Mouse (Mus musculus) cerebellum, postnatal 36 days (tissue): ENCODE results near the gene Tstd3.
"Not testable (repeated sequence)": the region's sequence is repeated elsewhere in the genome, so short reads cannot be mapped to it uniquely, and the experiment has no call there.

ENCODE experiments used
- DNase-seq, 2 experiments: peaks; one replicate each; pipeline ENCODE4 v3.0.0; 2021 to 2022; ENCODE audit warnings: mixed read lengths in 2 of 2

Tstd3 gene

DNA sequence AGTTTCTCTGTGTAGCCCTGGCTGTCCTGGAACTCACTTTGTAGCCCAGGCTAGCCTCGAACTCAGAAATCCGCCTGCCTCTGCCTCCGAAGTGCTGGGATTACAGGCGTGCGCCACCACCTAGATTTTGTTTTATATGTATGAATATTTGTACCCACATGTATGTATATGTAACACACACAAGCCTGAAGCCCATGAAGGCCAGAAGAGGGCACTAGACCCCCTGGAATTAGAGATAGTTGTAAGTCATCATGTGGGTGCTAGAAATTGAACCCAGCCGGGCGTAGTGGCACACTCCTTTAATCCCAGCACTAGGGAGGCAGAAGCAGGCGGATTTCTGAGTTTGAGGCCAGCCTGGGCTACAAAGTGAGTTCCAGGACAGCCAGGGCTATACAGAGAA lies 22.9 kb downstream of the Tstd3 start:
- not testable (repeated sequence) for DNase-seq

DNA sequence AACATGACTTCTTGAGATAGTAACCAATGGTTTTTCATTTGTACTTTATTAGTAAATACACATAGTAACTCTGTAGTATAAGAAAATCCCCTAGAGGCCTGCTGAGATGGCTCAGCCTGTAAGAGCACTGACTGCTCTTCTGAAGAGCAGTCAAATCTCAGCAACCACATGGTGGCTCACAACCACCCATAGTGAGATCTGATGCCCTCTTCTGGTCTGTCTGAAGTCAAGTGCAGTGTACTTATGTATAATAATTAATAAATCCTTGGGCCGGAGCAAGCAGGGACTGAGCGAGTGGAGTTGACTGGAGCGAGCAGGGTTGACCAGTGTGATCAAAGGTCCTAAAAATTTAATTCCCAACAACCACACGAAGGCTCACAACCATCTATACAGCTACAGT lies 27.8 kb downstream of the Tstd3 start:
- no peak for DNase-seq

DNA sequence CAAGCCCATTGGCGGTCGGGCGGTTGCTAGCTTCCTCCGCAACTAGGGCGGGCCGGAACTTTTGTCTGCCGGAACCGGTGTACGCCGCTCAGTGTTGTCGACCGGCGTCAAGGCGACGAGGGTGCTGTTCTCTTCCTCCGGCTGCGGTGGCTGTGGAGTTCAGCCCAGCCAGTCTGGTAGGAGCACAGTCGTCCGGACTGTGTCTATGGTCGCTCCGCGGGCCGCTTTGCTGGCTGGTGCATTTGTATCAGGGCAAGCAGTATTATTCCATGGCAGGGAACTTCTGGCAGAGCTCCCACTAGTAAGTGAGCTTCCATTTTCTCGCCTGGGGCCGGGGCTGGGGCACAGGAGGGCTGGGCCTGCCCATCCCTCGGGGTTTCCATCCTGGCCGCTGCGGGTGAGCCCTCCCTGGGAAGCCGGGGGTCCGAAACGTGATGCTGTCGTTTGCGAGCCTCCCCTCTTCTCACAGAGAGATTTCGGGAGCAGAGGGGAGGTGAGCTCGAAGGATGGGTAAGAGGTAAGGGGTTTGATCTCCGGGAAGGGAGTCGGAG lies 39.3 kb downstream of the Tstd3 start, which contains the start of gene Ccnc:
Gene Ccnc, plus strand, starts transcription at position 87 of the 551 bp plus-strand sequence.
- peak; percentile 93 for DNase-seq

DNA sequence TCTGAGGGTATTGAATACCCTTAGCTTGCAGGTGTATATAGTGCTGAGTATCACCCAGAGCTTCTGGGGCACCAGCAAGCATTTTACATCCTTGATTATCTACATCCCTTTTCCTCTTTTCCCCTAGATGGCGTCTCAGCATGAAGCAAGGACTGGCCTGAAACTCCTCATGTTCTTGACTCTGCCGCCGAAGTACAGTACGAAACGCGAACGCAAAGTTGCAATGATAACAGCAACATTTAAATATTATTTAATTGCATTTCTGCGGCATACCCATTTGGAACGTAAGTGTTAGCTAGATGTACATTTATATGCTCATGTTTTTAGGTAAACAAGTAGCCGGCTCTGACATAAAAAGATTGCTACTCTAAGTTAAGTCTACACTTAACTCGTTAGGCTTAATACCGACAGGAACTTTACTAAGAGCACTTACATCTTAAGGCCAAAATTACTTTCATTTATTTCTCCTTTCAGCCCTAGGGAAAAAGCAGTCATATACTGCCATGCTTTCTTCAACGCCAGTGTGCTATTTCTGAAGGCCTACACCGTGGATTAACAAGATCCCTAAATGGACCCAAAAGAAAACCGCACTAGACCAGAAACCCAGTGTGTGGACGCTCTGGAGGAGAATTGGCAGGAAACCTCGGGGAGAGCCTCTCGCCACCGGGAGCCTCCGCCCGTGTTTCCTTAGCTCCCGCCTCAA lies 39.9 kb downstream of the Tstd3 start:
- peak; percentile 41 to 54 for DNase-seq

DNA sequence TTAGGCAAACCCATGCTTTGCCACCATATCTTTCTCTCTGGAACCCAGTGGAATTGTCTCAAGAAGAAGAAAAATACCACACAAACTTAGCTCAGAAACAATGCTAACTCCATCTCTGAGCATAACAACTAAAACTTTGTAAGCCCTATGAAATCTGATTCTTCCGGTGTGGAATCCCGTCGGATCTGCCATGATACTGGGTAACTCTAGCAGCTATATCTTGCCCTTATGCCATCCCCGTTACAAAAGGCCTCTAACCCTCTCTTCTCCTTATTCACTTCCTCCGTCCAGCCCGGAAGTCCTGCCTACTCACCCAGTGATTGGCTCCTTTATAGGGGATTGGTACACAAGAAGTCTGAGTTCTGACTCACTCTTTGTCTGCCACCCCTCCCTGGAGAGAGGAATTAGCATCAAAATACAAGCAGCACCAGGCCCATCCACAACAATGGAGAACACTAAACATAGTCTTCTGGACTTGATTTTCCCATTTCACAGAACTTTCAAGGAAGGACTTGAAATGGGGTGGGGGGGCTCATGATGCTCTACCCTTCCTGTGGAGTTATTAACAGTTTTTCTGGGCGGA lies 44.2 kb downstream of the Tstd3 start:
- no peak for DNase-seq

DNA sequence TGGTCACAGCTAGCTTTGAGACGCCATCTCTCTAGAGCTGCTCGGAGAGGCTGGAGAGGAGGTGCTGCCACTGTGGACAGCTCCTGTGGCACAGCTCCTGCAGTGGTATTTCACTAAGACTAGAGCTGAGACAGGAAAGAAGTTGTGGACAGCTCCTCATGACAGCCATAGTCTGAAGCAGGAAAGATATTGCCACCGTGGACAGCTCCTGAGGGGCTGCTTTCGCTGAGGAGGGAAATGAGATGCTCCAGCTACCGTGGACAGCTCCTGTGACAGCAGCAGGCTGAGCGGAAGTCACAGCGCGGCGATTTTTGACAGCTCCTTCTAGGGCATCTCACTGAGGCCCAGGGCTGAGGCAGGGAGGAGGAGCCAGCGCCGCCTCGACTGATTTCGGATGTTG lies 54.9 kb downstream of the Tstd3 start:
- peak in 1 of 2 experiments; percentile 11 for DNase-seq
